Mouse (Mus musculus) forebrain, embryonic 12.5 days (tissue): Measurements from ENCODE around the gene Hspb2. TPM values are rescaled to one million over a fixed set of nuclear protein-coding genes. Genes with fewer than 3 reads are reported as not detected.

Source experiments
- ATAC-seq: fragments of 200-750 bp; cut with Nextera tagmentation; 2 replicates; pipeline ENCODE4 v1.8.0; 2017; ENCODE audit warnings: moderate TSS enrichment; ENCODE audit not compliant: low FRiP score
- H3K27ac ChIP-seq: fragments of 300-500 bp; sonication (generic); 2 replicates; pipeline ENCODE4 v1.5.1; 2016; ENCODE audit warnings: mild to moderate bottlenecking
- H3K27me3 ChIP-seq: fragments of 300-500 bp; sonication (generic); 2 replicates; pipeline ENCODE4 v1.6.1; 2016; ENCODE audit warnings: mild to moderate bottlenecking
- H3K36me3 ChIP-seq: fragments of 300-500 bp; sonication (generic); replicated peaks from 2 replicates; pipeline ENCODE4 v1.6.1; 2016; ENCODE audit warnings: mild to moderate bottlenecking
- H3K4me1 ChIP-seq: fragments of 300-500 bp; sonication (generic); 2 replicates; pipeline ENCODE4 v1.6.1; 2016
- H3K4me2 ChIP-seq: fragments of 300-500 bp; sonication (generic); 2 replicates; pipeline ENCODE4 v1.6.1; 2016; ENCODE audit warnings: mild to moderate bottlenecking, moderate library complexity
- H3K4me3 ChIP-seq: fragments of 300-500 bp; sonication (generic); replicated peaks from 2 replicates; pipeline ENCODE4 v1.5.1; 2016; ENCODE audit warnings: mild to moderate bottlenecking
- H3K9ac ChIP-seq: fragments of 300-500 bp; sonication (generic); 2 replicates; pipeline ENCODE4 v1.6.1; 2016; ENCODE audit warnings: mild to moderate bottlenecking
- H3K9me3 ChIP-seq: fragments of 300-500 bp; sonication (generic); 2 replicates; pipeline ENCODE4 v1.6.1; 2016
- WGBS: fragments of 180-500 bp; shearing (Covaris S2); methylation state at CpG from one replicate; pipeline ENCODE4 v1.1.7; 2016; 5-methylcytosine and 5-hydroxymethylcytosine counted together
- polyA plus RNA-seq: library from polyadenylated mRNA; unstranded; fragments of >200 nt; fragmentation: Nextera tagmentation; extraction: Ambion mirVana; gene quantifications from 2 replicates; pipeline ENCODE4 v1.2.1, GENCODE M21; 2016

Hspb2 gene
- polyA plus RNA-seq, 1 experiment from 2014 or later: 0.54 TPM

DNA sequence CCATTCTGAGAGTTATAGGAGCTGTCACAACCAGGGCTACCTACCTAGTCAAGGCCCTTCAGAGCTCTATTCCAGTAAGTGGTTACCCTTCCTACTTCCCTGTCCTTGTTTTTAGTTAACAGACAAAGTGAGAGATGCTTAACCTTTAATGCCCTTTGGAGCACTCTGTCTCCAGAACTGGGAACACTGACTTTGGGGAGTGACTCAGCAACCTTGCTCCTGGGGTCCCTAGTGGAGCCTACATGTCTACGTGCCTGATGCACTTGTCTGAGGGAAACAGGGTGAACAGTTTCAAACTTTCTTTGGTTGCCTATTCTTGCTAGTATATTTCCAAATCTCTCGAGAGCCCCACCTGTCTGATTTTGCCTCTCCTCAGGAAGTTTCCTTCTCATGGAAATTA lies 9.4 kb downstream of the Hspb2 start:
- Histone ChIP-seq H3K4me3 (no peak overlapping the region), H3K27me3 (peaks cover 21% of the 10 kb centered on the region), H3K9me3 (no peaks in the 10 kb centered on the region), H3K4me2 (no peak overlapping the region), H3K4me1 (peaks cover 19% of the 10 kb centered on the region), H3K9ac (no peak overlapping the region), H3K27ac (no peak overlapping the region), H3K36me3 (no peaks in the 10 kb centered on the region)
- 68% methylated on average over 2 of the region's 2 CpGs for WGBS
- no peak for ATAC-seq

DNA sequence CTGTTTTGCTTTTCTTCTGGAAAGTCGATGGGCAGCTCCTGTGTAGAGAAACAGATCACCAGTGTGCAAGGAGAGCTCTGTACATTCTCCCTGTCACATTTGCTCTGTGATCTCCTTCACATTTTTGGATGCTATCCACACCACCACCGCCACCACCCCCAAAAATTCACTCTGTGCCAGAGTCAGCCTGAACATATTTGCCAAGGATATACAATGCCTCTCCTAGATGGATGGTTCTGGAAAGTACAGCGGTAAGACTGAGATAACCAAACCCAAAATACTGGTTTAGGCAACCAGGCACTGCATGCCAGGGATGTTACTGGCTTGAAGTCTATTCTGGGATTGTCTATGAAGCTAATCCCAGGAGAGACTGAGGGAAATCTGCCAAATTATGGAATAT lies 9.9 kb downstream of the Hspb2 start:
- Histone ChIP-seq H3K4me2 (no peak overlapping the region), H3K36me3 (no peaks in the 10 kb centered on the region), H3K4me1 (peaks cover 19% of the 10 kb centered on the region), H3K9ac (no peak overlapping the region), H3K4me3 (no peak overlapping the region), H3K9me3 (no peaks in the 10 kb centered on the region), H3K27ac (no peak overlapping the region), H3K27me3 (peaks cover 17% of the 10 kb centered on the region; the same call in 1 of the 2 replicates)
- 78% methylated on average over 3 of the region's 3 CpGs for WGBS
- no peak for ATAC-seq

DNA sequence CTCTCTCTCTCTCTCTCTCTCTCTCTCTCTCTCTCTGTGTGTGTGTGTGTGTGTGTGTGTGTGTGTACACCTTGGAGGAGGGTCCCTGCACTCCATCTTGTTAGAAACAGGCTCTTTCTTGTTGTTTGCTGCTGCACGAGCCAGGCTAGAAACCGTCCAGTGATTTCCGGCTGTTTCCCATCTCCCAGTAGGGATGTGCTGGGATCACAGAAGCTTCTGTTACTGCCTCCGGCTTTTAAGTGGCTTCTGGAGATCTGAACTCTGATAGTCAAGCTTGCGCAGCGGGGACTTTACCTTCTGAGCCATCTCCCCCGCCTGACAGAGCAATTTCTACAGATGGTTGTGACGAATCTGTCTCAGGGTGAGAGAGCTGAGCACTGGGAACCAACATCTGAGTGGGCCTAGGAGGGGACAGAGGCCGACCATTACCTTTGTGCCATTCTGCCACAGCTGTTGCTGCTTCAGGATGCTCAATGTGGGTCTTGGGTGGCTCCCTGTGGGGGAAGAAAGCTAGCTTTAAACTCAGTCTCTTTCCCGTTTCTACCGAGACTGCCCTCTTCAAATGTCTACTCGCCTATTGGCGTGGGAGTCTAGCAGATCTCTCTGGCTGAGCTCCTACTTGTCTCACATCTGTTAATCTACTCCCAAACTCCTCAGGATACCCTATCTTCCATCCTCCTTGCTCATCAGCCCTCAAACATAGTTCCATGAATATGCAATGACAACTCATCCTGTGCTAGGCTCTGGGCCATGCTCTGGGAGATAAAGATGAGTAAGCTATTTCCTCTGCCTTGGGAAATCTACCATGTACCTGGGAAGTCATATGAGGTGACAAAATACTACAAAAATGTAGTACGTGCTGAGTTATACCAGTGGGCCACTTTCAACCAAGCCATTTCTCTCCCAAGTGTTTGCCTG lies 11.0 kb downstream of the Hspb2 start:
- H3K4me3 ChIP-seq: no peak overlapping the region
- ATAC-seq: no peak
- WGBS: 90% methylated on average over 14 of the region's 14 CpGs
- no peak overlapping the region for H3K4me2 ChIP-seq
- H3K4me1 ChIP-seq: peaks cover 14% of the 10 kb centered on the region
- no peaks in the 10 kb centered on the region for H3K36me3 ChIP-seq
- peaks cover 7% of the 10 kb centered on the region; the same call in 1 of the 2 replicates for H3K27me3 ChIP-seq
- H3K9me3 ChIP-seq: no peaks in the 10 kb centered on the region
- no peak overlapping the region for H3K9ac ChIP-seq
- no peak overlapping the region for H3K27ac ChIP-seq

DNA sequence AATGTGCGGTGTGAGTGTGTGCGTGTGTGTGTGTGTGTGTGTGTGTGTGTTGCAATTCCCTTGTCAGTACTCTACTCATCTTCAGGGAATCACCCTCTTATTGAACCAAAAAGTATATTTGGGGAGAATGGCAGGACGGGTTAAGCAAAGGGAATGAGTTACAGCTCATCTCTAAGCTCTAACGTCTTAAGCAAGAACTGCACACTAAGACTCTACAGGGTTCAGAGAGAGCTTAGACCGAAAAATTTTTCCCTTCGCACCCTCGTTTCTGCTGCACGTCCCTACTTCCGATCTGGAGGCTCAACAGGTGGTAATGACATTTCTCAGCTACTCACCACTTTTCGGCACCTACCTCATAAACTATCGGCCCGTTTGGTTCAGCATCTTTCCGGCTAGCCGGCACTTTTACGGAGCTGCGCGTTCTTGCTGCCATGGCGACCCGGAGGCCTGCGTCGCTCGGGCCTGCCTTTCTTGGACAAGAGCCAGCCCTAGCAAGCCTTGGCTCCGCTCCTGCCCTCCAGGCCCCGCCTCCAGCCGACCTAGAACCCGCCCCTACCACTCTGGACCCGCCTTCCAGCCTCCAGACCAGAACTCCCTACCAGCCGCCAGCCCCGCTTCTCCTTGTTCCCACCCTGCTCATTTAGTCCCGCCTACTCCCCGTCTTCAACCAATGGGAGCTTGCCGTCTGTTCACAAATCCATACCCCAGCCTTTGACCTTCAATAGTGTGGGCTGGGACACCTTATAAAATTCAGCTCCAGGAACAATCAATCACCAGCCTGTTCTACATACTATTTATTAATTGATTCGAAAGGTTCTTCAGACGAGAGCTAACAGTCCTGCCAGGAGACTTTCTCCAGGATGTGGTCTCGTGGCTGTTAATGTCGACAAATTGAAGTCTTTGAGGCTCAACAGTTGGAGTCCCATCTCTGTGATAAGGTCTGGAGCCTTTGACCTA lies 13.0 kb downstream of the Hspb2 start, which contains the start of gene Dixdc1:
TSS of gene Dixdc1 (minus strand) at position 604 of the 957 bp plus-strand sequence.
- peak; percentile 96 for ATAC-seq
- 14% methylated on average over 36 of the region's 36 CpGs for WGBS

DNA sequence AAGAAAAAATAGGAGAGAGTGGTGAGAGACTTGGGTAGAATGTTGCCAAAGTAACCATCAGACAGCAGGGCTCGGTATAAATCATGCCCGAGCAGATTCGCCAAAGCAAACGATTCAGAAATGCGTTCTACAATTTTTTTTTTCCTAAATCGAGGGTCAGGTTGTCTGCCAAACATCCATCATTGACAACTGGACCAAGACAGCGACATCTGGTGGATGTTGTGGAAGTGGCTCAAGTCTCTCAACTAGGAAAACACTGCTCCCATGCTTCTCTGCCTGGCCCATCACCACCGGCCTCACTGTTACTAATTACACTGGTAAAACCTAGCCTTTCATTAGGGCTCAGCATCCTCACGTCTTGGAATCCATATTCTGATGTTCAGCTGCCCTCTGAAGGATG lies 17.2 kb downstream of the Hspb2 start:
- no peaks in the 10 kb centered on the region for H3K27me3 ChIP-seq
- no peak overlapping the region for H3K9ac ChIP-seq
- H3K36me3 ChIP-seq: no peaks in the 10 kb centered on the region
- H3K9me3 ChIP-seq: no peaks in the 10 kb centered on the region
- H3K4me3 ChIP-seq: no peak overlapping the region; the same call in 1 of the 2 replicates
- no peak overlapping the region for H3K4me2 ChIP-seq
- 8% methylated on average over 9 of the region's 9 CpGs for WGBS
- no peak overlapping the region for H3K27ac ChIP-seq
- ATAC-seq: no peak
- H3K4me1 ChIP-seq: peaks cover 29% of the 10 kb centered on the region

More for the DNA sequence above, 13.0 kb downstream of the Hspb2 start, which contains the start of gene Dixdc1:
- peak within 1 kb of the TSS; percentile 34 for H3K4me3 ChIP-seq
- no peaks in the 10 kb centered on the region for H3K36me3 ChIP-seq
- H3K27me3 ChIP-seq: no peaks in the 10 kb centered on the region
- H3K4me1 ChIP-seq: peaks cover 14% of the 10 kb centered on the region
- H3K4me2 ChIP-seq: peak within 1 kb of the TSS; percentile 59
- no peak within 1 kb of the TSS for H3K27ac ChIP-seq
- H3K9ac ChIP-seq: no peak within 1 kb of the TSS
- no peaks in the 10 kb centered on the region for H3K9me3 ChIP-seq

DNA sequence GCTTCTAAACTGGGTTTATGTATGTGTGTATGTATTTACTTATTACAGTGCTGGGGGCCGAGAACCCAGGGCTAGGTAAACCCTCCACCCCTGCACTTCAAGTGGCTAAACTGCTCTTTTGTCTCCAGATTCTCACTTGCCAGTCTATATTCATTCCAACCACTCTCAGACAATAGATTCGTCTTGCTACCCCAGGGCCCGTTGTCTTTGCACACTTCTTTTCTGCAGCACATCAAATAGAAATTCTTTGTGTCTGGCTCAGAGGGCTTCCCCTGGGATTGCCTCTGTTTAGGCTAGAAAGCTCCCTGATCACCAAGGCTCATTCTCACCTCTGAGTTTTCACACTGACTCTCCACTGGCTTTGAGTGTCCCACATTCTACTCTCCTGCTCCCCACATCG lies 19.6 kb downstream of the Hspb2 start:
- Histone ChIP-seq H3K4me1 (peaks cover 24% of the 10 kb centered on the region), H3K4me2 (no peak overlapping the region), H3K36me3 (no peaks in the 10 kb centered on the region), H3K27me3 (peaks cover 5% of the 10 kb centered on the region; the same call in 1 of the 2 replicates), H3K9me3 (no peaks in the 10 kb centered on the region), H3K4me3 (no peak overlapping the region), H3K9ac (no peak overlapping the region), H3K27ac (0 out of 2 replicates have a peak overlapping the region, but pooled peaks have one; percentile 42)
- ATAC-seq: no peak
- 11% methylated on average over 4 of the region's 4 CpGs for WGBS

DNA sequence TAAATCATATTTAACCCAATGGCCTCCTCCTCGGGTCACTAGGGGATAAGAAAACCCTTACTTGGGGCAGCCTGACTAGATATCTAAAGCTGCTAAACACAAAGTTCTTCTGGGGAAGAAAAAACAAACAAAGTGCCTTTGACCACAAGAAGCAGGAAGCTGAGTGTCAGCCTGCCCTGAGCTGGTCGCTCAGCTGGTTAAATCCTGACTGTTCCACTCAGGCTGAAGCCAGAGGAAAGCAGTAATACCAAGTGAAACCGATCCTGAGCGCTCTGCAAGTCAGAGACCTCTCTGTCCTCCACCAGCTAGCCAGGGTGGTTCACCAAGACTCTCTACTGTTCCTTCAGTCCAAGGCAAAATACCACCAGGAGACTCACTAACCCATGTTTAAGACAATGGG lies 22.6 kb downstream of the Hspb2 start:
- WGBS: 65% methylated on average over 4 of the region's 4 CpGs
- Histone ChIP-seq H3K4me2 (no peak overlapping the region), H3K27me3 (peaks cover 5% of the 10 kb centered on the region; the same call in 1 of the 2 replicates), H3K4me1 (peaks cover 46% of the 10 kb centered on the region), H3K9me3 (no peaks in the 10 kb centered on the region), H3K27ac (no peak overlapping the region), H3K9ac (no peak overlapping the region), H3K4me3 (no peak overlapping the region), H3K36me3 (no peaks in the 10 kb centered on the region)
- no peak for ATAC-seq

DNA sequence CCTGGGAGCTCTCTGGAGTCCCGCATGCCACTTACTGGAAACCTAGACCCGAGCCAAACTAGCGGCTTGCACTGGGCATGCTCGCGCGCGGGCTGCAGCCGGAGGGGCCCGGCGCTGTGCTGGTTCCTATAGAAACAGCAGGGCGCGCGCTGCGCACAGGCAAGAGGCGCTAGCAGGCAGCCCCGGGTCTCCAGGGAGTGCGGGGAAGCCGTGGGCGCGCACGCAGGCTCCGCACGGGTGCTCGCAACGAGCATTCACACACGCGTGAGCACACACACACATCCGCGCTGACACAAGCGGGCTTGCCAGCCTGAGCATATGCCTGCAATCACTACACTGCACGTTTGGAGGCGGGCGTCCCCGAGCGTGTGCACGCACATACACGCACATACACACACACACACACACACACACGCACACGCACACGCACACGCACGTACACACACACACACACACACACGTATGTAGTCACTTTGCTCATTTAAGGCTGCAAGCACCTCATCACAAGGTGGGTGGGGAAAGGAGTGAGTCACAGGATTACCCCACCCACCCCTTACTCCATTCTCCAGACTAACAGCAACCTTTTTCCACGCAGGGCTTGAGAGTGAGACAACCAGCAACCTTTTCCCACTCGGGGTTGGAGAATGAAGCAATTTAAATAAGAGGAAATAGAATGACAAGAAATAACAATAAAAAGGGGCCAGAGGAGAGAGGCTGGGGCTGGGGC lies 24.1 kb downstream of the Hspb2 start:
- Histone ChIP-seq H3K36me3 (no peaks in the 10 kb centered on the region), H3K27me3 (peaks cover 5% of the 10 kb centered on the region; the same call in 1 of the 2 replicates), H3K4me1 (peaks cover 52% of the 10 kb centered on the region), H3K27ac (peak overlapping the region; percentile 71), H3K9me3 (no peaks in the 10 kb centered on the region), H3K9ac (peak overlapping the region; percentile 63), H3K4me2 (peak overlapping the region; percentile 81), H3K4me3 (peak overlapping the region; percentile 62)
- peak; percentile 93 for ATAC-seq
- WGBS: under 1% methylated on average over 40 of the region's 45 CpGs

DNA sequence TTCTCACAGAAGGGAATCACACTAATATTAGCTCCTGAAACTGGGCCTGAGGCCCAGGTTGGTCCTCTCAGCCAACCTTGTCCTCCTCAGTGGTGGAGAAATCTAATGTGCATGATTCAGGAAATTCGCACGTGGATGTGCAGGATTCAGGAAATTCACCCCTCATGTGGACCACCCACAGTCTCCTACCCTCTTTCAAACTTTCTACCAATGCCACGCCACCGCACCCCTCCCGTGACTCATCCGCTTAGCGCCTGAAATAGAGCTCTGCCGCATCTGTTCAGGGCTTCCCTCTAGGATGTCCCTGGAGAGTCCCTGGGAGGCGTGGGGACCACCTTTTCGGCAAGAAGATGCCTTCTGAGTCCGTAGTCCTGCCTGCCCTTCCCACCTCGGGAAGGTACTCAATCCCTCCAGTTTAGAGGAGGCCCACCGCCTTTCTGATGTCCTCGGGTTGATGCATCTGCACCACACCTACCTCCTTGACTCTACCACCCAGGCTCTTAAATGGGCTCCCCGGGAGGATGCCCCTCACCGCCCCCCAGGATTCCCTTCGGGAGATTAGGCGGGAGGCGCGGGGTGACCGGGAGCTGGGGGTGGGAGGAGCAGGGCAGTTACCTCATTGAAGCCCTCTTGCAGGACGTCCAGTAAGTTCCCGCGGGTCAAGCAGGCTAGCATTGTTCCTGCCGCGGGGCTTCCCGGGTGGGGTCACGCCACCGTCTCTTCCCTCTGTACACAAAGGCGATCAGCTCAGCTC lies 24.8 kb downstream of the Hspb2 start:
- Histone ChIP-seq H3K4me1 (peaks cover 52% of the 10 kb centered on the region), H3K27ac (peak overlapping the region; percentile 71), H3K9me3 (no peaks in the 10 kb centered on the region), H3K4me2 (peak overlapping the region; percentile 81), H3K27me3 (peaks cover 5% of the 10 kb centered on the region; the same call in 1 of the 2 replicates), H3K9ac (peak overlapping the region; percentile 63), H3K36me3 (no peaks in the 10 kb centered on the region), H3K4me3 (peak overlapping the region; percentile 62)
- peak; percentile 5 for ATAC-seq
- WGBS: 2% methylated on average over 30 of the region's 30 CpGs

DNA sequence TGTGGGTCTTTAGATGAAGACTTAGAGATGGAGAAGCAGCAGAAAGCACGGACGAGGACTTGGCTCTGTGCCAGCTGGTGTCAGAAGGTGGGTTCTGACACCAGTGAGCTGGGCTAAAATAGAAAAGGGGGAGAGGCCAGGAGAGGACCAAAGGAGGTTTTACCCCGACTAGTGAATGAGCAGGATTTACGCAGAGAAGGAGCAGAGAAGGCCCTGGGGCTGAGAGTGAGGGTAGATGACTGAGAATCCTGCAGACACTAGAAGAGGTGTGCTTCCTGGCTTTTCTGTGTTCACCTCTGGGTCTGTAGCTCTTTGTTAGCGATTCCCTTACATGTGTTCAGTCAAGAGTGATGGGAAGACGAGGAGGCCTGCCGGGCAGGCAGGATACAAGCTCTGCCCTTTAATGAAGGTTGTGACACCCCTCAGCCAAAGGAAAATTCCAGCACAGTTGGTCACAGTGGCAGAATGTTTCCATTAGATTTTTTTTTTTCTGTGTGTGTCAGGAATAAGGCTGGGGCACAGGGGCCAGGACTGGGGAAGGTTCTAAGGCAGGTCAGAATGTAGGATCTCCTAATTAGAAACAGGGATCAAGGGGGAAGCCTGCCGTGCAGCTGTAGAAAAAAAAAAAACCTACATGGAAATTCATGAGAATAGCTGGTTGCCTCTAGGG lies 26.1 kb downstream of the Hspb2 start:
- 30% methylated on average over 8 of the region's 8 CpGs for WGBS
- Histone ChIP-seq H3K27ac (peak overlapping the region; percentile 61), H3K27me3 (peaks cover 5% of the 10 kb centered on the region; the same call in 1 of the 2 replicates), H3K4me2 (peak overlapping the region; percentile 81), H3K4me1 (peaks cover 56% of the 10 kb centered on the region), H3K9ac (no peak overlapping the region), H3K4me3 (peak overlapping the region; percentile 4; the same call in 1 of the 2 replicates), H3K36me3 (no peaks in the 10 kb centered on the region), H3K9me3 (no peaks in the 10 kb centered on the region)
- no peak for ATAC-seq
